Mouse (Mus musculus) forebrain, embryonic 10.5 days (tissue): ENCODE measurements around the gene Tgfa. TPM values are rescaled to one million over a fixed set of nuclear protein-coding genes. Genes with fewer than 3 reads are reported as not detected.
A peak's percentile ranks its signal among the peaks of the same experiment; 100 is the strongest.

ENCODE experiments used
- DNase-seq: peaks from one replicate; pipeline ENCODE4 v3.0.0-alpha.2; 2017; ENCODE audit warnings: low spot score; ENCODE audit errors: extremely low spot score
- H3K27ac ChIP-seq: fragments of 300-500 bp; sonication (generic); 2 replicates; pipeline ENCODE4 v1.5.1; 2016; ENCODE audit warnings: mild to moderate bottlenecking
- H3K27me3 ChIP-seq: fragments of 300-500 bp; sonication (generic); 2 replicates; pipeline ENCODE4 v1.6.1; 2016; ENCODE audit warnings: mild to moderate bottlenecking; ENCODE audit not compliant: poor library complexity, severe bottlenecking
- H3K36me3 ChIP-seq: fragments of 300-500 bp; sonication (generic); replicated peaks from 2 replicates; pipeline ENCODE4 v1.6.1; 2016; ENCODE audit warnings: mild to moderate bottlenecking, moderate library complexity
- H3K4me1 ChIP-seq: fragments of 300-500 bp; sonication (generic); 2 replicates; pipeline ENCODE4 v1.6.1; 2016
- H3K4me3 ChIP-seq: fragments of 300-500 bp; sonication (generic); 2 replicates; pipeline ENCODE4 v1.5.1; 2016; ENCODE audit warnings: mild to moderate bottlenecking, moderate library complexity
- H3K9me3 ChIP-seq: fragments of 300-500 bp; sonication (generic); 2 replicates; pipeline ENCODE4 v1.6.1; 2016; ENCODE audit warnings: mild to moderate bottlenecking, moderate library complexity
- WGBS: fragments of 180-500 bp; shearing (Covaris S2); methylation state at CpG from one replicate; pipeline ENCODE4 v1.1.7; 2016; 5-methylcytosine and 5-hydroxymethylcytosine counted together
- polyA plus RNA-seq: library from polyadenylated mRNA; unstranded; fragments of >200 nt; fragmentation: Nextera tagmentation; extraction: Ambion mirVana; gene quantifications from 2 replicates; pipeline ENCODE4 v1.2.1, GENCODE M21; 2016

Tgfa gene
- polyA plus RNA-seq, 1 experiment from 2014 or later: 1.2 TPM

DNA sequence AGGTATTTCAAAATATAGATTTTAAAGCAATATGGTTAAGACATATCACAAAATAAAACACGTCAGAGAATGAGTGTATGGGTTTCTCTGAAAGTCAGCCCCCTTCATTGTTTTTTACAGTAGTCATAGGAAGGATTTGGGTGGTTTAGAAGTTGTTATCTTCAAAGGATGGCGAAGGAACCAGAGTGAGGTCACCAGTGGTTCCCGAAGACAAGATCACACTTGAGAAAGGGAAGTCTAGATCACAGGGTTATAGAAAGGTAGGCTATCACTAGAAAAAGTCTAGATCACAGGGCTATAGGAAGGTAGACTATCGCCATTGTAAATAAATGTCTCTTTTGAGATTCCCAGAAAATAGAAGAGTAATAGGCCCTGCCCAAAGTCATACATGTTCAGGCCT, 23.7 kb downstream of the Tgfa start:
- DNase-seq: no peak
- Histone ChIP-seq H3K4me3 (no peak overlapping the region), H3K9me3 (no peaks in the 10 kb centered on the region), H3K27me3 (no peaks in the 10 kb centered on the region), H3K36me3 (no peaks in the 10 kb centered on the region), H3K4me1 (peaks cover 10% of the 10 kb centered on the region; the same call in 1 of the 2 replicates), H3K27ac (no peak overlapping the region)
- 86% methylated on average over 4 of the region's 4 CpGs for WGBS

DNA sequence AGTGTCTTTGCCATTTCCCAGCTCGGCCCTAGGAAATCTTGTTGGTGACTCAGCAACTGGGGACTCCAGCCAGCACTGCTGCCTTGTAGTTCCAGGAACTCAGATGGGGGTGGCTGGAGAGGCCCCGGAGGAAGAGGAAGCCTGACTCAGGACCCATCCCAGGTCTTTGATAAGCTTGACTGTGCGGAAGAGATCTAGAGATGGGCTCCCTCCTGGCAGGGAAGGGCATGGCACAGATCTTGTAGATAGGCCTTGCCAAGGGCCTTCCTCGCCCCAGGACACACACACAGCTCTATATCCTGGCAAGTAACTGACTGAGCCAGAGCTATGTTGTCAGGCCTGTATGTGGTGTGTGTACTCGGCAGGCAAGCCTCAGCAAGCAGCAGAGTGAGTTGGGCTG, 24.5 kb downstream of the Tgfa start:
- Histone ChIP-seq H3K27me3 (no peaks in the 10 kb centered on the region), H3K27ac (0 out of 2 replicates have a peak overlapping the region, but pooled peaks have one; percentile 6), H3K36me3 (no peaks in the 10 kb centered on the region), H3K4me1 (peaks cover 10% of the 10 kb centered on the region; the same call in 1 of the 2 replicates), H3K9me3 (no peaks in the 10 kb centered on the region), H3K4me3 (no peak overlapping the region)
- 82% methylated on average over 5 of the region's 5 CpGs for WGBS
- DNase-seq: no peak

DNA sequence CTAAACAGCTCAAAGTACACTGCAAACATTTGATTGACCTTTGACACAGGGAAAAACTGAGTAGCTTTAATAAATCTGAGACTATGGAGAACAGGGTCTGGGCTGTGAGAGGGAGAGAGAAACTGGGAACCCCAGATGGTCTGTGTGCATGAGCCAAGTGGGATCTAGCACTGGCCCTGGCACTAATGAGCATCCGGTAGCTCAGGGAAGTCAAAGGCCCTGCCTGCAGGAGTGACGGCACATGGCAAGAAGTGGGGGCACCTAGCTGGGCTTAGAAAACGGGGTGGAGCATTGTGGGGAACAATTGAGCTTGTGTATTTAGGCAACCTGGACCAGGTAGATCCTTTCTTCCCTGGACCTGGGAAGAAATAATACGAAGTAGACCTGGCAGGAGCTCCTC, 25.1 kb downstream of the Tgfa start:
- H3K9me3 ChIP-seq: no peaks in the 10 kb centered on the region
- no peaks in the 10 kb centered on the region for H3K27me3 ChIP-seq
- no peaks in the 10 kb centered on the region for H3K36me3 ChIP-seq
- WGBS: 86% methylated on average over 4 of the region's 4 CpGs
- H3K27ac ChIP-seq: no peak overlapping the region
- no peak overlapping the region for H3K4me3 ChIP-seq
- DNase-seq: no peak
- H3K4me1 ChIP-seq: peaks cover 10% of the 10 kb centered on the region; the same call in 1 of the 2 replicates

GRCm38 (mm10) chr6:86222381-86222780, 27.4 kb downstream of the Tgfa start:
- DNase-seq: no peak
- Histone ChIP-seq H3K4me3 (no peak overlapping the region), H3K27ac (no peak overlapping the region; the same call in 1 of the 2 replicates), H3K9me3 (no peaks in the 10 kb centered on the region), H3K36me3 (no peaks in the 10 kb centered on the region), H3K4me1 (peaks cover 10% of the 10 kb centered on the region; the same call in 1 of the 2 replicates), H3K27me3 (no peaks in the 10 kb centered on the region)
- WGBS: 40% methylated on average over 7 of the region's 7 CpGs

DNA sequence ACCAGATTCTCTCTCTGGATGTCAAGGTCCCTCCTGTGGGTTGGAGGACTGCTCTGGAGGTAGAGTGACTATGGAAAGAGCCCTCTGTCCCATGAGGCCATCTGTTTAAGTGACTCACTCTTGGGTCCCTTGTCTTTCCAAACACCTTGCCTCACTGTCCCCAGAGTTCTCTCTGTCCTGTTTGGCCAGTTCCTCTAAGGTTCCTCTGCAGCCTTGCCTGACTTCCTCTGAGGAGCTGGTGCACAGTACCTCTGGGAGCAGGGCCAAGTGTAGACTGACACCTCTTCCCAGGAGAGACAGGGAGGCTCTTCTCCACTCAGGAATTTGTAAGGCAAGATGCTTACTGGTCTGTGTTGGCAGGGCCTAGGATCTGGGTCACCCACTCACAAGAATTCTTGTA, 30.6 kb downstream of the Tgfa start:
- H3K4me1 ChIP-seq: peaks cover 10% of the 10 kb centered on the region; the same call in 1 of the 2 replicates
- H3K9me3 ChIP-seq: no peaks in the 10 kb centered on the region
- H3K4me3 ChIP-seq: no peak overlapping the region
- H3K36me3 ChIP-seq: no peaks in the 10 kb centered on the region
- no peaks in the 10 kb centered on the region for H3K27me3 ChIP-seq
- H3K27ac ChIP-seq: no peak overlapping the region
- no peak for DNase-seq

GRCm38 (mm10) chr6:86232367-86232766, 37.3 kb downstream of the Tgfa start:
- no peaks in the 10 kb centered on the region for H3K27me3 ChIP-seq
- 91% methylated on average over 5 of the region's 5 CpGs for whole genome bisulfite sequencing
- DNase-seq: no peak
- peaks cover 10% of the 10 kb centered on the region for H3K4me1 ChIP-seq
- H3K9me3 ChIP-seq: no peaks in the 10 kb centered on the region
- no peak overlapping the region for H3K4me3 ChIP-seq
- no peaks in the 10 kb centered on the region for H3K36me3 ChIP-seq
- H3K27ac ChIP-seq: no peak overlapping the region

GRCm38 (mm10) chr6:86233512-86234430, 38.7 kb downstream of the Tgfa start:
- Histone ChIP-seq H3K9me3 (no peaks in the 10 kb centered on the region), H3K27ac (peak overlapping the region; percentile 65), H3K4me3 (no peak overlapping the region), H3K27me3 (no peaks in the 10 kb centered on the region), H3K36me3 (no peaks in the 10 kb centered on the region), H3K4me1 (peaks cover 10% of the 10 kb centered on the region)
- no peak for DNase-seq
- WGBS: 49% methylated on average over 13 of the region's 13 CpGs

DNA sequence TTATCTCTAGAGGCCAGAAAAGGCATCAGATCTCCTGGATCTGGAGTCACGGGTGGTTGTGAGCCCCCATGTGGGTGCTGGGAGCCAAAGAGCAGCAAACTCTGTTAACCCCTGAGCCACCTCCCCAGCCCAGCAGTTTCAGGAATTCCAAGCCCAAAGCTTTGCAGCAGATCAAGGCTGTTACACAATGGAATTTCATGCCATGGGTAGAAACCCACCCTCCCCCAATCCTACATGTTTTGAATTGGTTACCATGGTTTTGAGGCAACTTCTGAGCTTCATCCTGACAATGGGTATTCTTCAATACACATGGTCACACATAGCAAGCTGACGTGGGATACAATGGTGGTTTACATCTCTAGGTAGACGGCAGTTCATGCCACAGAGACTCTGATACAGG, 49.8 kb downstream of the Tgfa start:
- no peak for DNase-seq
- no peaks in the 10 kb centered on the region; the same call in 1 of the 2 replicates for H3K27me3 ChIP-seq
- no peak overlapping the region for H3K4me3 ChIP-seq
- no peaks in the 10 kb centered on the region for H3K36me3 ChIP-seq
- 0 out of 2 replicates have a peak overlapping the region, but pooled peaks have one; percentile 2 for H3K27ac ChIP-seq
- H3K4me1 ChIP-seq: peaks cover 37% of the 10 kb centered on the region
- WGBS: 41% methylated on average over 3 of the region's 3 CpGs
- no peaks in the 10 kb centered on the region for H3K9me3 ChIP-seq

DNA sequence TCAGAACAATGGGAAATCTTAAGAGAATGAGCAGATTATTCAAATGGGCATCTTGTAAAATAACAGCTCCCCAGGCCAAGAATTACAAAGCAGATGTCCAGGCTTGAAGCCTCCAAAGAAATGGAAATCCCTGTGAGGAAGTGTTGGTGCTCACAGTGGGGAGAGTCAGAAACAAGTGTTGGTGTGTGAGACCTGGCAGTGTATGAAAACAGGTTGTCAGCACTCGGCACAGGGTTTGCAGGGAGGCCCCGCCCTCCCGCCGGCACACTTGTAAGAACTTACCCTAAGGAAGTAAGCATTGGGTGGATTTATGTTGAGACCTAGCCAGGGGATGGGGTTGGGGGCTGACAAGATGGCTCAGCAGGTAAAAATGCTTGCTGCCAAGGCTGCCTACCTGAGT, 50.9 kb downstream of the Tgfa start:
- no peak overlapping the region for H3K4me3 ChIP-seq
- no peak for DNase-seq
- no peaks in the 10 kb centered on the region for H3K36me3 ChIP-seq
- no peaks in the 10 kb centered on the region; the same call in 1 of the 2 replicates for H3K27me3 ChIP-seq
- peaks cover 48% of the 10 kb centered on the region for H3K4me1 ChIP-seq
- H3K9me3 ChIP-seq: no peaks in the 10 kb centered on the region
- WGBS: 52% methylated on average over 4 of the region's 4 CpGs
- no peak overlapping the region for H3K27ac ChIP-seq

GRCm38 (mm10) chr6:86248562-86248961, 53.5 kb downstream of the Tgfa start:
- H3K36me3 ChIP-seq: no peaks in the 10 kb centered on the region
- peak overlapping the region; percentile 80 for H3K27ac ChIP-seq
- H3K9me3 ChIP-seq: no peaks in the 10 kb centered on the region
- H3K27me3 ChIP-seq: no peaks in the 10 kb centered on the region; the same call in 1 of the 2 replicates
- WGBS: 59% methylated on average over 1 of the region's 1 CpGs
- DNase-seq: no peak
- peaks cover 56% of the 10 kb centered on the region for H3K4me1 ChIP-seq
- no peak overlapping the region for H3K4me3 ChIP-seq

DNA sequence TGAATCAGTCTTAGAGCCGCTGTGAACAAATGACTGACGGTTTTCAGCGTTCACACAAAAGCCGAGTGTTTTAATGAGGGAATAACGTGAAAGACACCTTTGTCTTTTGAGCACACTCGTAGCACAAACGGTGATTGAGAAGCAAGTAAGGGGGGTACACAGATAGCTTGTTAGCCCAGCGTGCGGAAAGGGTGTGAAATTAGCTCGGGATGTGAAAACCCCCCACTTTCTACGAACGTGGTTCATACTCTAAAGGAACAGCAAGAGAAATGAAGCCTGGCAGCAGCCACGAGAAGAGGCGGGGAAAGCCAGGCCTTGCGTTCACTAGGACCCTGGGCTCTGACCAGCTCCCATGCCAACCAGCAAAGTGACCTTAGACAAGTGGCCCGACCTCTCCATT, 54.0 kb downstream of the Tgfa start:
- Histone ChIP-seq H3K27ac (peak overlapping the region; percentile 82), H3K4me1 (peaks cover 56% of the 10 kb centered on the region), H3K27me3 (no peaks in the 10 kb centered on the region; the same call in 1 of the 2 replicates), H3K36me3 (no peaks in the 10 kb centered on the region), H3K9me3 (no peaks in the 10 kb centered on the region), H3K4me3 (0 out of 2 replicates have a peak overlapping the region, but pooled peaks have one; percentile 12)
- DNase-seq: peak; percentile 36
- 29% methylated on average over 16 of the region's 16 CpGs for WGBS

DNA sequence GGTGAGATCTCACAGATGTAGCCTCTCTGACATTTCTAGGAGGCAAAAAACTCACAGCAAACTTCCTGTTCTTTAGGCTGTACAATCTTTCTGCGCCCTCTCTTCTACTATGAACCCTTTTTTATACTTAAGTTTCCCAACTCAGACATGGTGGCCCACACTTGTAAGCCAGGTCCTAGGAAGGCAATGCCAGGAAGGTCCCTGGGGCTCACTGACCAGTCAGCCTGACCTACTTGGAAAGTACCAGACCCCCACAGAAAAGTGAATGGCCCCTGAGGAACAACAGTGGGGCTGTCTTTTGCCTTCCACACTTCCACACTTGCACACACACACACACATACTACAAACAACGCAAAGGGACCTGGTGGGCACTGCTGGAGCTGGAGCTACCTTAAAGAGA, 55.2 kb downstream of the Tgfa start:
- Histone ChIP-seq H3K27me3 (no peaks in the 10 kb centered on the region; the same call in 1 of the 2 replicates), H3K27ac (peak overlapping the region; percentile 82), H3K9me3 (no peaks in the 10 kb centered on the region), H3K4me3 (no peak overlapping the region), H3K36me3 (no peaks in the 10 kb centered on the region), H3K4me1 (peaks cover 48% of the 10 kb centered on the region)
- DNase-seq: no peak
- WGBS: 87% methylated on average over 2 of the region's 2 CpGs

GRCm38 (mm10) chr6:86250830-86251229, 55.8 kb downstream of the Tgfa start:
- H3K4me3 ChIP-seq: no peak overlapping the region
- H3K27ac ChIP-seq: peak overlapping the region; percentile 82
- 83% methylated on average over 8 of the region's 8 CpGs for WGBS
- no peaks in the 10 kb centered on the region for H3K36me3 ChIP-seq
- DNase-seq: no peak
- no peaks in the 10 kb centered on the region for H3K9me3 ChIP-seq
- peaks cover 46% of the 10 kb centered on the region for H3K4me1 ChIP-seq
- no peaks in the 10 kb centered on the region; the same call in 1 of the 2 replicates for H3K27me3 ChIP-seq
